ENCODE assay signal across 18 mouse cellular contexts in the genomic region with DNA sequence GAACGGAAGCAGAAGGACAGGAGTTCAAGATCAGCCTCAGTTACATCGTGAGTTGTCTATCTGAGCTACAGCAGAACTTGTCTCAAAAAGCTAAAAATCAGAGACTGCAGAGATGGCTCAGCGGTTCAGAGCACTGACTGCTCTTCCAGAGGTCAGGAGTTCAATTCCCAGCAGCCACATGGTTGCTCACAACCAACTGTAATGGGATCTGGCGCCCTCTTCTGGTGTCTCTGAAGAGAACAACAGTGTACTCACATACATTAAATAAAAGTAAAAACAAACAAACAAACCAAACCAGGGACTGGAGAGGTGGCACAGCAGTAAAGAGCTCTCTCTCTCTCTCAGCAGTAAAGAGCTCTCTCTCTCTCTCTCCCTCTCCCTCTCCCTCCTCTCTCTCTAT. TPM values are rescaled to one million over a fixed set of nuclear protein-coding genes. Genes with fewer than 3 reads are reported as not detected.
DNase-seq lines count a peak whose midpoint lies in the region; ATAC-seq and TF ChIP-seq lines count a peak whose summit lies in the region.
"Had no signal": no experiment of that assay in that cellular context is flagged by ENCODE, and none has a peak within 500 bp of the region (broad histone marks: within the 10 kb centered on the region; RNA-seq: fewer than 3 reads in every experiment).

No protein-coding gene starts in this region.

- no peak overlapping the region for H3K4me2 ChIP-seq in hindbrain, postnatal 0 days (ENCODE audit: low read depth, low read length)
- no peak overlapping the region for H3K4me2 ChIP-seq in hindbrain, embryonic 11.5 days (replicated peaks; ENCODE audit: low read depth, low read length)
- no peak overlapping the region for H3K4me2 ChIP-seq in stomach, postnatal 0 days (replicated peaks; ENCODE audit: low read depth)
- H3K4me2 ChIP-seq: limb, embryonic 13.5 days had no signal

- 72% methylated on average over 4 of the region's 4 CpGs for WGBS in hindbrain, postnatal 0 days
- WGBS in hindbrain, embryonic 11.5 days = 75% methylated on average over 4 of the region's 4 CpGs
- 94% methylated on average over 4 of the region's 4 CpGs for WGBS in thymus, adult 2 months
- 69% methylated on average over 4 of the region's 4 CpGs for WGBS in stomach, postnatal 0 days

- H3K4me1 ChIP-seq in hindbrain, postnatal 0 days (ENCODE audit: insufficient read depth, low read length) = no peaks in the 10 kb centered on the region
- no peaks in the 10 kb centered on the region for H3K4me1 ChIP-seq in hindbrain, embryonic 11.5 days (replicated peaks; ENCODE audit: control insufficient read depth, insufficient read depth, low read length)
- H3K4me1 ChIP-seq in thymus, adult 2 months (replicated peaks; ENCODE audit: control insufficient read depth, insufficient read depth, low read length) = no peaks in the 10 kb centered on the region
- no peaks in the 10 kb centered on the region for H3K4me1 ChIP-seq in stomach, postnatal 0 days (replicated peaks; ENCODE audit: control insufficient read depth, insufficient read depth)
- H3K4me1 ChIP-seq: hindbrain, embryonic 10.5 days; limb, embryonic 13.5 days; megakaryocyte, embryonic 14.5 days had no signal

- peak; percentile 38 for TF ChIP-seq CTCF in hindbrain, postnatal 0 days (IDR thresholded peaks at IDR 0.05; ENCODE audit: low read depth)
- TF ChIP-seq CTCF in thymus, adult 2 months (IDR thresholded peaks at IDR 0.05; ENCODE audit: borderline replicate concordance, control insufficient read depth, extremely low read depth, insufficient read depth, low read length, poor library complexity) = no peak
- TF ChIP-seq CTCF in stomach, postnatal 0 days (IDR thresholded peaks at IDR 0.05; ENCODE audit: low read depth) = peak; percentile 46

- H3K36me3 ChIP-seq in hindbrain, postnatal 0 days (ENCODE audit: insufficient read depth, low read length) = peaks cover 21% of the 10 kb centered on the region
- H3K36me3 ChIP-seq in hindbrain, embryonic 11.5 days (ENCODE audit: control insufficient read depth, insufficient read depth, low read length) = peaks cover 7% of the 10 kb centered on the region; the same call in 1 of the 2 replicates
- H3K36me3 ChIP-seq in thymus, adult 2 months (ENCODE audit: control insufficient read depth, insufficient read depth, low read length) = peaks cover 9% of the 10 kb centered on the region
- H3K36me3 ChIP-seq in stomach, postnatal 0 days (ENCODE audit: control insufficient read depth, insufficient read depth, low read length) = peaks cover 13% of the 10 kb centered on the region

- DNase-seq in hindbrain, postnatal 0 days (ENCODE audit: low spot score) = no peak
- DNase-seq in hindbrain, embryonic 11.5 days (ENCODE audit: low spot score) = no peak
- peak; percentile 17 for DNase-seq in thymus, postnatal 14 days
- DNase-seq in thymus, adult 2 months = no peak
- peak; percentile 44 for DNase-seq in induced T-regulatory cell, adult 2 months (ENCODE audit: low read depth)
- DNase-seq in stomach, postnatal 0 days (ENCODE audit: low spot score) = no peak
- no peak for DNase-seq in T-cell, adult 2 months (ENCODE audit: low spot score)
- DNase-seq in urinary bladder, postnatal 25 days (ENCODE audit: low spot score) = no peak
- DNase-seq: adrenal gland, adult 2 months; cerebellum, adult 11-12 months; embryo, embryonic 11 days; thymus, postnatal 25 days had no signal

- no peaks in the 10 kb centered on the region for H3K9me3 ChIP-seq in hindbrain, postnatal 0 days (ENCODE audit: low read length)
- no peaks in the 10 kb centered on the region for H3K9me3 ChIP-seq in hindbrain, embryonic 11.5 days (ENCODE audit: control insufficient read depth, low read length)
- no peaks in the 10 kb centered on the region for H3K9me3 ChIP-seq in stomach, postnatal 0 days (ENCODE audit: control insufficient read depth, low read length)
- H3K9me3 ChIP-seq: G1E; hindbrain, embryonic 10.5 days; limb, embryonic 13.5 days had no signal

- TF ChIP-seq POLR2A in thymus, adult 2 months (IDR thresholded peaks at IDR 0.05; ENCODE audit: control insufficient read depth, extremely low read depth, insufficient read depth, low read length, poor library complexity) = no peak

- no peak for ATAC-seq in hindbrain, postnatal 0 days
- ATAC-seq in hindbrain, embryonic 11.5 days (ENCODE audit: low FRiP score) = no peak
- ATAC-seq in stomach, postnatal 0 days (ENCODE audit: low FRiP score, low TSS enrichment) = no peak

- TF ChIP-seq EP300 in stomach, postnatal 0 days (optimal IDR thresholded peaks at IDR 0.05) = no peak

- no peak overlapping the region for H3K9ac ChIP-seq in hindbrain, postnatal 0 days (replicated peaks; ENCODE audit: low read length)
- H3K9ac ChIP-seq in hindbrain, embryonic 11.5 days (ENCODE audit: low read depth, low read length) = no peak overlapping the region
- H3K9ac ChIP-seq in stomach, postnatal 0 days (ENCODE audit: low read length) = no peak overlapping the region
- H3K9ac ChIP-seq: limb, embryonic 13.5 days had no signal

- H3K27ac ChIP-seq in hindbrain, postnatal 0 days = no peak overlapping the region
- no peak overlapping the region for H3K27ac ChIP-seq in hindbrain, embryonic 11.5 days (ENCODE audit: low read depth, low read length)
- H3K27ac ChIP-seq in thymus, adult 2 months (ENCODE audit: control insufficient read depth, insufficient read depth, low read length) = no peak overlapping the region
- H3K27ac ChIP-seq in stomach, postnatal 0 days (replicated peaks) = no peak overlapping the region
- H3K27ac ChIP-seq: hindbrain, embryonic 10.5 days; limb, embryonic 13.5 days had no signal

- no peak overlapping the region for H3K4me3 ChIP-seq in hindbrain, postnatal 0 days (ENCODE audit: low read length)
- H3K4me3 ChIP-seq in hindbrain, embryonic 11.5 days (ENCODE audit: low read depth, low read length) = no peak overlapping the region
- no peak overlapping the region for H3K4me3 ChIP-seq in thymus, adult 2 months (ENCODE audit: control insufficient read depth, insufficient read depth, low read length)
- H3K4me3 ChIP-seq in stomach, postnatal 0 days (ENCODE audit: low read depth, low read length) = no peak overlapping the region
- H3K4me3 ChIP-seq: erythroblast, embryonic 14.5 days; hindbrain, embryonic 10.5 days; limb, embryonic 13.5 days; megakaryocyte, embryonic 14.5 days had no signal

- H3K27me3 ChIP-seq in hindbrain, postnatal 0 days (ENCODE audit: insufficient read depth, low read length) = no peaks in the 10 kb centered on the region
- no peaks in the 10 kb centered on the region for H3K27me3 ChIP-seq in hindbrain, embryonic 11.5 days (ENCODE audit: control insufficient read depth, insufficient read depth, low read length)
- no peaks in the 10 kb centered on the region for H3K27me3 ChIP-seq in thymus, adult 2 months (ENCODE audit: control insufficient read depth, insufficient read depth, low read length)
- H3K27me3 ChIP-seq in stomach, postnatal 0 days (ENCODE audit: control insufficient read depth, insufficient read depth, low read length) = no peaks in the 10 kb centered on the region
- H3K27me3 ChIP-seq: limb, embryonic 13.5 days; megakaryocyte, embryonic 14.5 days had no signal

RNA-seq across cellular contexts. Expression of a gene that starts 20.1 kb away (rescaled TPM):
- total RNA-seq in hindbrain, postnatal 0 days (2014; rRNA removed) = 51.8 and 55.4 TPM in 2 replicates
- polyA plus RNA-seq in hindbrain, postnatal 0 days (2015; fragmentation: Nextera tagmentation; extraction: Ambion mirVana) = 39.7 and 40.3 TPM in 2 replicates
- polyA plus RNA-seq in hindbrain, embryonic 11.5 days (2014; fragmentation: Nextera tagmentation; extraction: Ambion mirVana) = 23.4 and 27.7 TPM in 2 replicates
- 41.3 and 43.3 TPM in 2 replicates for polyA plus RNA-seq in thymus, adult 2 months (2012; rRNA removed)
- polyA plus RNA-seq in stomach, postnatal 0 days (2015; fragmentation: Nextera tagmentation; extraction: Ambion mirVana) = 33.6 and 34.1 TPM in 2 replicates

RNA-seq across cellular contexts. Expression of a gene that starts 20.5 kb away (rescaled TPM):
- total RNA-seq in hindbrain, postnatal 0 days (2014; rRNA removed) = 36.3 and 42.9 TPM in 2 replicates
- 43.8 TPM in 2 replicates for polyA plus RNA-seq in hindbrain, postnatal 0 days (2015; fragmentation: Nextera tagmentation; extraction: Ambion mirVana)
- 26.1 and 28.9 TPM in 2 replicates for polyA plus RNA-seq in hindbrain, embryonic 11.5 days (2014; fragmentation: Nextera tagmentation; extraction: Ambion mirVana)
- polyA plus RNA-seq in thymus, adult 2 months (2012; rRNA removed) = 54.1 and 54.5 TPM in 2 replicates
- polyA plus RNA-seq in stomach, postnatal 0 days (2015; fragmentation: Nextera tagmentation; extraction: Ambion mirVana) = 76.0 and 78.4 TPM in 2 replicates

RNA-seq across cellular contexts. Expression of a gene that starts 28.2 kb away (rescaled TPM):
- total RNA-seq in hindbrain, postnatal 0 days (2014; rRNA removed) = not detected in 2 replicates
- polyA plus RNA-seq in hindbrain, postnatal 0 days (2015; fragmentation: Nextera tagmentation; extraction: Ambion mirVana) = not detected in 2 replicates
- not detected in 2 replicates for polyA plus RNA-seq in hindbrain, embryonic 11.5 days (2014; fragmentation: Nextera tagmentation; extraction: Ambion mirVana)
- 26.2 and 31.5 TPM in 2 replicates for polyA plus RNA-seq in thymus, adult 2 months (2012; rRNA removed)
- polyA plus RNA-seq in stomach, postnatal 0 days (2015; fragmentation: Nextera tagmentation; extraction: Ambion mirVana) = 1,014 and 1,152 TPM in 2 replicates
- total RNA-seq: adrenal gland, adult 2 months had no signal
- polyA plus RNA-seq: erythroblast, embryonic 14.5 days; hindbrain, embryonic 10.5 days; kidney, embryonic 14.5 days; limb, embryonic 13.5 days had no signal

RNA-seq across cellular contexts. Expression of a gene that starts 43.8 kb away (rescaled TPM):
- 23.9 and 27.8 TPM in 2 replicates for total RNA-seq in hindbrain, postnatal 0 days (2014; rRNA removed)
- 19.7 and 21.9 TPM in 2 replicates for polyA plus RNA-seq in hindbrain, postnatal 0 days (2015; fragmentation: Nextera tagmentation; extraction: Ambion mirVana)
- polyA plus RNA-seq in hindbrain, embryonic 11.5 days (2014; fragmentation: Nextera tagmentation; extraction: Ambion mirVana) = 12.5 and 15.5 TPM in 2 replicates
- 42.1 and 49.7 TPM in 2 replicates for polyA plus RNA-seq in thymus, adult 2 months (2012; rRNA removed)
- polyA plus RNA-seq in stomach, postnatal 0 days (2015; fragmentation: Nextera tagmentation; extraction: Ambion mirVana) = 13.7 and 14.8 TPM in 2 replicates

Comparison
In these comparisons a context has a peak if more than half of its experiments do, and no peak if none do; other contexts are left out.
1. DNase-seq: peak in thymus, postnatal 14 days (single experiment) and induced T-regulatory cell, adult 2 months (single experiment); none in hindbrain, postnatal 0 days (single experiment), hindbrain, embryonic 11.5 days (single experiment), thymus, adult 2 months (single experiment), stomach, postnatal 0 days (single experiment), T-cell, adult 2 months (single experiment) and urinary bladder, postnatal 25 days (single experiment).
2. RNA of a gene that starts 28.2 kb away (polyA plus RNA-seq): 1,014 to 1,152 TPM in stomach, postnatal 0 days; 26.2 to 31.5 TPM in thymus, adult 2 months, not detected in hindbrain, postnatal 0 days and not detected in hindbrain, embryonic 11.5 days; every median in the first group is over 10 times any median in the second.